Mouse (Mus musculus): ENCODE results near the gene Glmp.
"Not testable (repeated sequence)": the region's sequence is repeated elsewhere in the genome, so short reads cannot be mapped to it uniquely, and the experiment has no call there.

Glmp gene

GRCm38 (mm10) chr3:88335436-88336053 is 10.7 kb downstream of the Glmp start:
- no peak for DNase-seq (ENCODE audit: inconsistent ontology term)

- peak; percentile 96 for DNase-seq (ENCODE audit: inconsistent ontology term)
Measured at GRCm38 (mm10) chr3:88336058-88337013, 11.5 kb downstream of the Glmp start, which contains the start of the genes Tmem79 and Smg5. Gene Tmem79, minus strand, starts transcription at chr3:88336148. Gene Smg5, plus strand, starts transcription at chr3:88336260.

- DNase-seq (ENCODE audit: inconsistent ontology term): peak; percentile 16
Measured at GRCm38 (mm10) chr3:88337367-88338020, 12.7 kb downstream of the Glmp start.

GRCm38 (mm10) chr3:88338316-88338715 is 13.5 kb downstream of the Glmp start:
- no peak for DNase-seq (ENCODE audit: inconsistent ontology term)

GRCm38 (mm10) chr3:88339006-88339405 is 14.2 kb downstream of the Glmp start:
- DNase-seq (ENCODE audit: inconsistent ontology term): no peak

GRCm38 (mm10) chr3:88350732-88351131 is 25.9 kb downstream of the Glmp start:
- no peak for DNase-seq (ENCODE audit: inconsistent ontology term)

GRCm38 (mm10) chr3:88352907-88353306 is 28.1 kb downstream of the Glmp start:
- DNase-seq (ENCODE audit: inconsistent ontology term): no peak

GRCm38 (mm10) chr3:88354396-88355165 is 29.8 kb downstream of the Glmp start:
- DNase-seq (ENCODE audit: inconsistent ontology term): no peak

- DNase-seq (ENCODE audit: inconsistent ontology term): no peak
Measured at GRCm38 (mm10) chr3:88359584-88359983, 34.8 kb downstream of the Glmp start.

- DNase-seq (ENCODE audit: inconsistent ontology term): no peak
Measured at GRCm38 (mm10) chr3:88359989-88360388, 35.2 kb downstream of the Glmp start.

GRCm38 (mm10) chr3:88361096-88361495 is 36.3 kb downstream of the Glmp start:
- no peak for DNase-seq (ENCODE audit: inconsistent ontology term)

GRCm38 (mm10) chr3:88361612-88362313 is 36.9 kb downstream of the Glmp start:
- no peak for DNase-seq (ENCODE audit: inconsistent ontology term)

- DNase-seq (ENCODE audit: inconsistent ontology term): peak; percentile 68
Measured at GRCm38 (mm10) chr3:88363700-88364099, 38.9 kb downstream of the Glmp start.

- peak; percentile 89 for DNase-seq (ENCODE audit: inconsistent ontology term)
Measured at GRCm38 (mm10) chr3:88364337-88364736, 39.5 kb downstream of the Glmp start, which contains the start of gene Paqr6. Gene Paqr6, plus strand, starts transcription at chr3:88364584.

- no peak for DNase-seq (ENCODE audit: inconsistent ontology term)
Measured at GRCm38 (mm10) chr3:88365705-88366361, 41.0 kb downstream of the Glmp start.

- DNase-seq (ENCODE audit: inconsistent ontology term): not testable (repeated sequence)
Measured at GRCm38 (mm10) chr3:88366830-88367428, 42.1 kb downstream of the Glmp start.

GRCm38 (mm10) chr3:88367517-88367916 is 42.7 kb downstream of the Glmp start:
- DNase-seq (ENCODE audit: inconsistent ontology term): not testable (repeated sequence)

- DNase-seq (ENCODE audit: inconsistent ontology term): not testable (repeated sequence)
Measured at GRCm38 (mm10) chr3:88368511-88368910, 43.7 kb downstream of the Glmp start.

- DNase-seq (ENCODE audit: inconsistent ontology term): not testable (repeated sequence)
Measured at GRCm38 (mm10) chr3:88372643-88373042, 47.8 kb downstream of the Glmp start, which contains the start of gene Bglap3. Gene Bglap3, minus strand, starts transcription at chr3:88372743.

Measured in Muller cell, postnatal 12 days (primary cell).